Mouse (Mus musculus): ENCODE data around the gene Hnrnpm. TPM values are rescaled to one million over a fixed set of nuclear protein-coding genes. Genes with fewer than 3 reads are reported as not detected.

The Hnrnpm gene
- polyA plus RNA-seq, 1 experiment from 2014 or later, result 278 TPM

GRCm38 (mm10) chr17:33717982-33718381 is 31.3 kb upstream of the Hnrnpm start:
- H3K27ac ChIP-seq (ENCODE audit: low read depth, low read length), result no peak overlapping the region
- 0 out of 2 replicates have a peak, but pooled peaks cover 3% of the 10 kb centered on the region for H3K4me1 ChIP-seq (ENCODE audit: control insufficient read depth, insufficient read depth, low read length)
- 9% methylated on average over 8 of the region's 8 CpGs for WGBS (ENCODE audit: insufficient replicate concordance)
- no peaks in the 10 kb centered on the region for H3K27me3 ChIP-seq (ENCODE audit: control insufficient read depth, insufficient read depth, low read length)
- ATAC-seq (replicated peaks; ENCODE audit: insufficient number of reproducible peaks, low FRiP score, low TSS enrichment), result no peak
- H3K4me3 ChIP-seq (ENCODE audit: low read depth, low read length), result peak overlapping the region; percentile 61
- H3K9ac ChIP-seq (ENCODE audit: low read depth, low read length), result peak overlapping the region; percentile 74
- H3K36me3 ChIP-seq (ENCODE audit: control insufficient read depth, insufficient read depth, low read length), result no peaks in the 10 kb centered on the region
- H3K4me2 ChIP-seq, result peak overlapping the region; percentile 70
- H3K9me3 ChIP-seq (replicated peaks; ENCODE audit: control insufficient read depth, low read length), result no peaks in the 10 kb centered on the region

- 0 out of 2 replicates have a peak, but pooled peaks cover 3% of the 10 kb centered on the region for H3K4me1 ChIP-seq (ENCODE audit: control insufficient read depth, insufficient read depth, low read length)
- WGBS (ENCODE audit: insufficient replicate concordance), result 86% methylated on average over 1 of the region's 1 CpGs
- no peaks in the 10 kb centered on the region for H3K36me3 ChIP-seq (ENCODE audit: control insufficient read depth, insufficient read depth, low read length)
- H3K4me2 ChIP-seq, result peak overlapping the region; percentile 70
- H3K4me3 ChIP-seq (ENCODE audit: low read depth, low read length), result peak overlapping the region; percentile 61
- H3K9me3 ChIP-seq (replicated peaks; ENCODE audit: control insufficient read depth, low read length), result no peaks in the 10 kb centered on the region
- H3K27ac ChIP-seq (ENCODE audit: low read depth, low read length), result no peak overlapping the region
- H3K9ac ChIP-seq (ENCODE audit: low read depth, low read length), result peak overlapping the region; percentile 28; the same call in 1 of the 2 replicates
- H3K27me3 ChIP-seq (ENCODE audit: control insufficient read depth, insufficient read depth, low read length), result no peaks in the 10 kb centered on the region
- no peak for ATAC-seq (replicated peaks; ENCODE audit: insufficient number of reproducible peaks, low FRiP score, low TSS enrichment)
These were observed 30.6 kb upstream of the Hnrnpm start for GRCm38 (mm10) chr17:33717246-33717645.

GRCm38 (mm10) chr17:33714779-33715178 is 28.1 kb upstream of the Hnrnpm start:
- peak overlapping the region; percentile 39; the same call in 1 of the 2 replicates for H3K9ac ChIP-seq (ENCODE audit: low read depth, low read length)
- H3K4me3 ChIP-seq (ENCODE audit: low read depth, low read length), result no peak overlapping the region
- H3K9me3 ChIP-seq (replicated peaks; ENCODE audit: control insufficient read depth, low read length), result peaks cover 4% of the 10 kb centered on the region; the same call in 1 of the 2 replicates
- 0 out of 2 replicates have a peak, but pooled peaks cover 2% of the 10 kb centered on the region for H3K36me3 ChIP-seq (ENCODE audit: control insufficient read depth, insufficient read depth, low read length)
- H3K4me2 ChIP-seq, result peak overlapping the region; percentile 49
- no peak; the same call in 1 of the 2 replicates for ATAC-seq (replicated peaks; ENCODE audit: insufficient number of reproducible peaks, low FRiP score, low TSS enrichment)
- no peaks in the 10 kb centered on the region for H3K27me3 ChIP-seq (ENCODE audit: control insufficient read depth, insufficient read depth, low read length)
- peak overlapping the region; percentile 75; the same call in 1 of the 2 replicates for H3K27ac ChIP-seq (ENCODE audit: low read depth, low read length)
- WGBS (ENCODE audit: insufficient replicate concordance), result 41% methylated on average over 1 of the region's 1 CpGs
- 0 out of 2 replicates have a peak, but pooled peaks cover 3% of the 10 kb centered on the region for H3K4me1 ChIP-seq (ENCODE audit: control insufficient read depth, insufficient read depth, low read length)

- H3K27me3 ChIP-seq (ENCODE audit: control insufficient read depth, insufficient read depth, low read length), result no peaks in the 10 kb centered on the region
- ATAC-seq (replicated peaks; ENCODE audit: insufficient number of reproducible peaks, low FRiP score, low TSS enrichment), result peak; percentile 87
- H3K9ac ChIP-seq (ENCODE audit: low read depth, low read length), result 0 out of 2 replicates have a peak overlapping the region, but pooled peaks have one; percentile 7
- 35% methylated on average over 5 of the region's 5 CpGs for WGBS (ENCODE audit: insufficient replicate concordance)
- H3K4me3 ChIP-seq (ENCODE audit: low read depth, low read length), result peak overlapping the region; percentile 13; the same call in 1 of the 2 replicates
- H3K4me2 ChIP-seq, result peak overlapping the region; percentile 6; the same call in 1 of the 2 replicates
- H3K27ac ChIP-seq (ENCODE audit: low read depth, low read length), result peak overlapping the region; percentile 75
- H3K9me3 ChIP-seq (replicated peaks; ENCODE audit: control insufficient read depth, low read length), result peaks cover 4% of the 10 kb centered on the region; the same call in 1 of the 2 replicates
- H3K36me3 ChIP-seq (ENCODE audit: control insufficient read depth, insufficient read depth, low read length), result peaks cover 7% of the 10 kb centered on the region
- H3K4me1 ChIP-seq (ENCODE audit: control insufficient read depth, insufficient read depth, low read length), result 0 out of 2 replicates have a peak, but pooled peaks cover 3% of the 10 kb centered on the region
These were observed 26.6 kb upstream of the Hnrnpm start for GRCm38 (mm10) chr17:33713271-33713670.

GRCm38 (mm10) chr17:33709834-33710233 is 23.2 kb upstream of the Hnrnpm start:
- Histone ChIP-seq H3K4me1 (ENCODE audit: control insufficient read depth, insufficient read depth, low read length) (0 out of 2 replicates have a peak, but pooled peaks cover 3% of the 10 kb centered on the region), H3K9ac (ENCODE audit: low read depth, low read length) (no peak overlapping the region), H3K4me3 (ENCODE audit: low read depth, low read length) (no peak overlapping the region), H3K36me3 (ENCODE audit: control insufficient read depth, insufficient read depth, low read length) (peaks cover 11% of the 10 kb centered on the region), H3K27ac (ENCODE audit: low read depth, low read length) (no peak overlapping the region), H3K27me3 (ENCODE audit: control insufficient read depth, insufficient read depth, low read length) (no peaks in the 10 kb centered on the region), H3K4me2 (no peak overlapping the region), H3K9me3 (replicated peaks; ENCODE audit: control insufficient read depth, low read length) (peaks cover 4% of the 10 kb centered on the region; the same call in 1 of the 2 replicates)
- ATAC-seq (replicated peaks; ENCODE audit: insufficient number of reproducible peaks, low FRiP score, low TSS enrichment), result no peak
- 76% methylated on average over 3 of the region's 3 CpGs for WGBS (ENCODE audit: insufficient replicate concordance)

GRCm38 (mm10) chr17:33703091-33703490 is 16.4 kb upstream of the Hnrnpm start:
- no peak overlapping the region for H3K4me3 ChIP-seq (ENCODE audit: low read depth, low read length)
- no peak for ATAC-seq (replicated peaks; ENCODE audit: insufficient number of reproducible peaks, low FRiP score, low TSS enrichment)
- H3K4me2 ChIP-seq, result no peak overlapping the region
- no peak overlapping the region for H3K9ac ChIP-seq (ENCODE audit: low read depth, low read length)
- no peak overlapping the region for H3K27ac ChIP-seq (ENCODE audit: low read depth, low read length)
- H3K36me3 ChIP-seq (ENCODE audit: control insufficient read depth, insufficient read depth, low read length), result peaks cover 7% of the 10 kb centered on the region
- H3K27me3 ChIP-seq (ENCODE audit: control insufficient read depth, insufficient read depth, low read length), result no peaks in the 10 kb centered on the region
- 86% methylated on average over 9 of the region's 9 CpGs for WGBS (ENCODE audit: insufficient replicate concordance)
- H3K9me3 ChIP-seq (replicated peaks; ENCODE audit: control insufficient read depth, low read length), result no peaks in the 10 kb centered on the region
- H3K4me1 ChIP-seq (ENCODE audit: control insufficient read depth, insufficient read depth, low read length), result no peaks in the 10 kb centered on the region

GRCm38 (mm10) chr17:33702178-33702577 is 15.5 kb upstream of the Hnrnpm start:
- no peaks in the 10 kb centered on the region for H3K9me3 ChIP-seq (replicated peaks; ENCODE audit: control insufficient read depth, low read length)
- no peak for ATAC-seq (replicated peaks; ENCODE audit: insufficient number of reproducible peaks, low FRiP score, low TSS enrichment)

GRCm38 (mm10) chr17:33695471-33695870 is 8.8 kb upstream of the Hnrnpm start:
- no peak overlapping the region for H3K9ac ChIP-seq (ENCODE audit: low read depth, low read length)
- no peaks in the 10 kb centered on the region for H3K4me1 ChIP-seq (ENCODE audit: control insufficient read depth, insufficient read depth, low read length)
- peaks cover 12% of the 10 kb centered on the region for H3K36me3 ChIP-seq (ENCODE audit: control insufficient read depth, insufficient read depth, low read length)
- no peak overlapping the region for H3K4me3 ChIP-seq (ENCODE audit: low read depth, low read length)
- no peak for ATAC-seq (replicated peaks; ENCODE audit: insufficient number of reproducible peaks, low FRiP score, low TSS enrichment)
- H3K4me2 ChIP-seq, result no peak overlapping the region
- no peaks in the 10 kb centered on the region for H3K9me3 ChIP-seq (replicated peaks; ENCODE audit: control insufficient read depth, low read length)
- H3K27ac ChIP-seq (ENCODE audit: low read depth, low read length), result no peak overlapping the region
- H3K27me3 ChIP-seq (ENCODE audit: control insufficient read depth, insufficient read depth, low read length), result no peaks in the 10 kb centered on the region
- 89% methylated on average over 1 of the region's 1 CpGs for WGBS (ENCODE audit: insufficient replicate concordance)

More at GRCm38 (mm10) chr17:33702178-33702577, 15.5 kb upstream of the Hnrnpm start:
- WGBS (ENCODE audit: insufficient replicate concordance), result 71% methylated on average over 1 of the region's 1 CpGs
- H3K9ac ChIP-seq (ENCODE audit: low read depth, low read length), result no peak overlapping the region
- H3K27ac ChIP-seq (ENCODE audit: low read depth, low read length), result no peak overlapping the region
- no peaks in the 10 kb centered on the region for H3K27me3 ChIP-seq (ENCODE audit: control insufficient read depth, insufficient read depth, low read length)
- no peak overlapping the region for H3K4me2 ChIP-seq
- no peaks in the 10 kb centered on the region for H3K4me1 ChIP-seq (ENCODE audit: control insufficient read depth, insufficient read depth, low read length)
- no peak overlapping the region for H3K4me3 ChIP-seq (ENCODE audit: low read depth, low read length)
- peaks cover 10% of the 10 kb centered on the region for H3K36me3 ChIP-seq (ENCODE audit: control insufficient read depth, insufficient read depth, low read length)

- no peaks in the 10 kb centered on the region; the same call in 1 of the 2 replicates for H3K36me3 ChIP-seq (ENCODE audit: control insufficient read depth, insufficient read depth, low read length)
- no peaks in the 10 kb centered on the region for H3K27me3 ChIP-seq (ENCODE audit: control insufficient read depth, insufficient read depth, low read length)
- H3K9ac ChIP-seq (ENCODE audit: low read depth, low read length), result peak overlapping the region; percentile 100
- peak overlapping the region; percentile 96 for H3K27ac ChIP-seq (ENCODE audit: low read depth, low read length)
- H3K9me3 ChIP-seq (replicated peaks; ENCODE audit: control insufficient read depth, low read length), result no peaks in the 10 kb centered on the region
- peak; percentile 96 for ATAC-seq (replicated peaks; ENCODE audit: insufficient number of reproducible peaks, low FRiP score, low TSS enrichment)
- 0% methylated on average over 42 of the region's 42 CpGs for WGBS (ENCODE audit: insufficient replicate concordance)
- peak overlapping the region; percentile 97 for H3K4me2 ChIP-seq
- peaks cover 22% of the 10 kb centered on the region for H3K4me1 ChIP-seq (ENCODE audit: control insufficient read depth, insufficient read depth, low read length)
- H3K4me3 ChIP-seq (ENCODE audit: low read depth, low read length), result peak overlapping the region; percentile 83
These were observed 1.4 kb downstream of the Hnrnpm start for GRCm38 (mm10) chr17:33685249-33685653.
